Mouse (Mus musculus): Measurements from ENCODE around the gene Ogfrl1.

GRCm38 (mm10) chr1:23418941-23419340 is 21.4 kb upstream of the Ogfrl1 start:
- TF ChIP-seq POLR2A (IDR thresholded peaks at IDR 0.05; ENCODE audit: borderline replicate concordance, insufficient read depth, low read length) (no peak), CTCF (IDR thresholded peaks at IDR 0.05; ENCODE audit: borderline replicate concordance, insufficient read depth, low read depth, low read length) (no peak)

Data from cerebellum, adult 2 months (tissue).